Mouse (Mus musculus) heart, adult 9 months (tissue): ENCODE results near the gene Tmem120b.
A peak's percentile ranks its signal among the peaks of the same experiment; 100 is the strongest.

Experiments used
- DNase-seq, 2 experiments: peaks; one replicate each; pipeline ENCODE4 v3.0.0; 2022; ENCODE audit warnings: low spot score in 2 of 2

The Tmem120b gene

DNA sequence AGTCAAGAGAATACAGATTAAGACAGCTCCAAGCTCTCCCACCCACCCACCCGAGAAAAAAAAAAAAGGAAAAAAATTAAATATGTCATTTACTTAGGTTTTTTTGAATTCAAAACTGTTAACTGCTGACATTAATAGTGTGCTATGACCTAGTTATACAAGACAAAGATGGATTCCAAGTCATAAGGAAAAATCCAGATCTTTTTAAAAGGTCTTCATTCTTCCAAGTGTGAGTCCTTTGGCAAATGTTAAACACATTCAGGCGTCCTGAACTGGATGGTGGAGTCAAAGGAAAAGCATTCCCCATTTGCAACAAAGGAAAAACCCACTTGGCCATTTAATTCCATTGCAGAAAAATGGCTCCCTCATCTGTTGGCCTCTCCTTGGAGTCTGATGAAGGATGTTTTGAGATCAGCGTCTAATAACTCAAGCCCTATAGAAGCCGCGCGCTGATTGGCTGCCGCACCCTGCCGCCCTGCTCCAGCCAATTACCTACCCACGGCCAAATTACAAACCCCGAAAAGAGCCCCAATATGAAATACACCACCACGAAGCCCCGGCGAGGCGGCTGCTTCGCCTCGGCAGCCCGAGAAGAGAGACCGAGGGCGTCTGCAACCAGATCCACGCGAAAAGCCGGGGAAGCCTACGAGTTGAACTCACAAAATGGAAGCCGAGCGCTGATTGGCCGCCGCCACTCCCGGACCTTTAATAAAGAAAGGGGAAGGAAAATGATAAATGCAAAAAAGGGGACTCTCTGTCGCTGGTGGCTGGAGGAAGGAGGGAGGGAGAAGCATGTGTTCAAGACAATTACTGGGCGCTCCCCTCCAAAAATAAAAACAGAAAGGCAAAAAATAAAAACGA is 72.7 kb downstream of the Tmem120b start:
- DNase-seq = peak; percentile 97 to 98

GRCm38 (mm10) chr5:123141555-123142160 is 73.4 kb downstream of the Tmem120b start:
- no peak for DNase-seq

DNA sequence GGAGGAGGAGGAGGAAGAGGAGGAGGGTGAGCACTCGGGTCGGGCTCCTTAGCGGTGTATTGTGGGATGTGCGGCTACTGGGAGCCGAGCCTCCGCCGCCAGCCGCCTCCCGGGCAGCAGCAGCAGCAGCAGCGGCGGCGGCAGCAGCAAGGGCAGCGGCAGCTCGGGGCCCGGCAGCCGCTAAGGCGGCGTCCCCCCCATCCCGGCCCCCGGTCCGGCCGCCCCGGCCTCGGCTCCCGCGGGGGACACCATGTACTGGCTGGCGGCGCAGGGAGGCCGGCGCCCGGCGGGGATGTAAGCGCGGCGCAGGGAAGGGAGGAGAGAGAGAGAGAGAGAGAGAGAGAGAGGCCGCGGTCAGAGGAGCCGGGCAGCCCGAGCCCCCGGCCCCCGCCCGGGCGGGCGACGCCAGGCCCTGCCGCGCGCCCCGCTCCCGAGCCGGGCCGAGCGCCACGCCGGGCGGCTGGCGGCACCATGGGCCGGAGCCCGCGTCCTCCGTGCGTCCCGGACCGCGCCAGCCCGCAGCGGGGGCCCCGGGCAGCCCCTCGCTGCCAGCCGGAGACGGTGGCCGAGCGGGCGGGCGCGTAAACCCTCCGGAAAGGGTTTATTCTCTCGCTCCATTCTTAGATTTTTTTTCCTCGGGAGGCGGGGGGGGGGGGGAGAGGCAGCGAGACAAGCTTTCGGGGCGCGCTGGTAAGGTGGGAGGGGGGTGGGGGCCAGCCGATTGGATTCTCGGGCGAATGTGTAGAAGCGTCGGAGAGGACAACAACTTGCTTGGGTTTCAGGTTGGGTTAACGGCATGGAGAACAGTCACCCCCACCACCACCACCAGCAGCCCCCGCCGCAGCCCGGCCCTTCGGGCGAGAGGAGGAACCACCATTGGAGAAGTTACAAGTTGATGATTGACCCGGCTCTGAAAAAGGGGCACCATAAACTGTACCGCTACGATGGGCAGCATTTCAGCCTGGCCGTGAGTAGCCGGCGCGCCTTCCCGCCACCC is 74.2 kb downstream of the Tmem120b start, which contains the start of gene Setd1b:
Gene Setd1b, plus strand, starts transcription at position 33 of the 997 bp plus-strand sequence.
- DNase-seq = peak; percentile 62 to 65

DNA sequence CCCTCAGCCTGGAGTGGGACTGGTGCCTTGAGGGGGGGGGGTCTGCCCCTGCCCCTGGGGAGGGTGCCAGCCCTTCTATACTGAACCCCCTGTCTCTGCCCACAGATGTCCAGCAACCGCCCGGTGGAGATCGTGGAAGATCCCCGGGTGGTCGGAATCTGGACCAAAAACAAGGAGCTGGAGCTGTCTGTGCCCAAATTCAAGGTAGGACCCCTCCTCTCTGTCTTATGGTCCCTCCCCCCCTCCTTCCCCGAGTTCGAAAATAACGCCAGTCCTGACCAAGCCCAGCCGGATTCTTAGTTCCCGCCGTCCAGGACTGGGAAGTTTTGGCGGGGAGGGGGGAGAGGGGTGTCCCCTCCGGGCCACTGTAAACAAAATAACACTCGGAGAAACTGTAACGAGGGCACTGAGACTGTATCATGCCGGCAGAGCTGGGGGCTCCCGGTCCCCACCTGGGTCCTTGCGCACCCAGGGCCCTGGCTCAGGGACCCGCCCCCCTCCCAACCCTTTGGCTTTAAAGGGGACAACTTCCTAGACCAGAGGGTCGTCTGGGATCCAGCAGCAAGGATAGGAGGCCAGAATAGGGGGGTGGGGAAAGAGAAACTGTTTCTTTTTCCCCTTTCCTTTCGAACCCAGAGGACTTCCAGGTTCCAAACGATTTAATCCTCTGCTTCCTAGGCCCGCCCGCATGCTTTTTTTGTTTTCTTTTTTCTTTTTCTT is 75.2 kb downstream of the Tmem120b start:
- DNase-seq = peak; percentile 37 to 45

DNA sequence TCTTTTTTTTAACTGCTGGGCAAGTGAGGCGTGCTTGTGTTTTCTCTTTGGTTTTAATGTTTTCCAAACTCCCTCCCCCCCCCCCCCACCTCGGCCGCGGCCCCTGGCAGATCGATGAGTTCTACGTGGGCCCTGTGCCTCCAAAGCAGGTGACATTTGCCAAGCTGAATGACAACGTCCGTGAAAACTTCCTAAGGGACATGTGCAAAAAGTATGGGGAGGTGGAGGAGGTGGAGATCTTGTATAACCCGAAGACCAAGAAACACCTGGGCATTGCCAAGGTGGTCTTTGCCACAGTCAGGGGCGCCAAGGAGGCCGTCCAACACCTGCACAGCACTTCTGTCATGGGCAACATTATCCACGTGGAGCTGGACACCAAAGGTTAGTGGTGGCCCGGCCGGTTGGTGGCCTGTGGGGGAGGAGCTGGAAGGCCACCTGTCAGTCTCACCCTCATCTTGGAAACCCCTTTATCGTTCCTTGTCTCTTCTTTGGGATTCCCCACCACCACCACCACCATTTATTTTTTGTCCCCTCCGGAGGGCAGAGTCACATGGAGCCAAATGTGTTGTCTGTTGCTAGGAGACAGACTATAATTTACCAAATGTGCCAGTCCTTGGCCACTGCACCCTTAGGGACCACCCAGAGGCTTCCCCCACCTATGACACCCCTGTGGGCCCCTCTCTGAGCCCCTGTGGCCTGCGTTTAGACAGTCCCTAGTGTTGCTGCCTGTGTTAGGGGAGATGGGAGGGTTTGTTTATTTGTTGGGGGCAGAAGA is 75.9 kb downstream of the Tmem120b start:
- DNase-seq = peak in 1 of 2 experiments; percentile 18

GRCm38 (mm10) chr5:123144746-123145590 is 76.8 kb downstream of the Tmem120b start:
- no peak for DNase-seq

DNA sequence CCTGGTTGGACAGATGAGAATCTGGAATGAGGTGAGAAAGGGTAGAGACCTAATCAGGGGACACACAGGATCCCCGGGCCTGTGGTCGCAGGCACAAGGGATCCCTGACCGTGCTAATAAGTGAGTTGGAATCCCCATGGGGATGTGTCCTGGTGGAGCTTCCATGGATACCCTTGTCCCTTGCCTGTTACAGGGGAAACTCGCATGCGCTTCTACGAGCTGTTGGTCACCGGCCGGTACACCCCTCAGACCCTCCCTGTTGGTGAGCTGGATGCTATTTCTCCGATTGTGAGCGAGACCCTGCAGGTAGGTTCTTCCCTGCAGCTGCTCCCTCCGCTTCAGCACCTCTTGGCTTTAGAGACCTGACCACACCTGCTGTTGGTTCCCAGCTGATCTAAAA is 78.1 kb downstream of the Tmem120b start:
- no peak for DNase-seq

GRCm38 (mm10) chr5:123147569-123147968 is 79.4 kb downstream of the Tmem120b start:
- no peak for DNase-seq

- no peak for DNase-seq
Measured at GRCm38 (mm10) chr5:123148073-123148722, 80.0 kb downstream of the Tmem120b start.

GRCm38 (mm10) chr5:123149451-123150400 is 81.5 kb downstream of the Tmem120b start:
- DNase-seq = peak; percentile 74 to 88

- DNase-seq = no peak
Measured at GRCm38 (mm10) chr5:123150641-123151040, 82.4 kb downstream of the Tmem120b start.

GRCm38 (mm10) chr5:123151077-123151476 is 82.9 kb downstream of the Tmem120b start:
- DNase-seq = peak; percentile 48 to 67

- DNase-seq = no peak
Measured at GRCm38 (mm10) chr5:123151707-123152362, 83.6 kb downstream of the Tmem120b start.

DNA sequence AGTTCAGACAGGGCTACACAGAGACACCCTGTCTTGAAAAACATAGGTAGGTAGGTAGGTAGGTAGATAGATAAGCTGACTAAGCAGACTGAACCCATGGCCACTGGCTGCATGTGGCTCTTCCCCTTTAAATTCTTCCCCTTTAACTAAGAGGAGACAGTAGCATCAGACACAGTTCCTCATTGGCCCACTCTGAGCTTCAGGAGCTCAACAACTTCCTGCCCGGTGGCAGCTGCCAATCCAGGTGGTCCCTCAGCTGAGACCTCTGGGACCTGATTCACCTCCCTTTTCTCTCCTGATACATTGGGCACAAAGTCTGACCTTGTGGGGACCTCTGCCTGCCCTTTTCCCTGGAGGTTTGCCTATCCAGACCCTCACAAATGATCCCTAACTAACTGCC is 84.7 kb downstream of the Tmem120b start:
- DNase-seq = no peak

- peak; percentile 35 to 72 for DNase-seq
Measured at GRCm38 (mm10) chr5:123155425-123155824, 87.2 kb downstream of the Tmem120b start.

- no peak for DNase-seq
Measured at GRCm38 (mm10) chr5:123156763-123157162, 88.5 kb downstream of the Tmem120b start.

GRCm38 (mm10) chr5:123157972-123158371 is 89.8 kb downstream of the Tmem120b start:
- DNase-seq = no peak
